Comparison of ENCODE assay signal across 9 mouse cellular contexts in the genomic region with DNA sequence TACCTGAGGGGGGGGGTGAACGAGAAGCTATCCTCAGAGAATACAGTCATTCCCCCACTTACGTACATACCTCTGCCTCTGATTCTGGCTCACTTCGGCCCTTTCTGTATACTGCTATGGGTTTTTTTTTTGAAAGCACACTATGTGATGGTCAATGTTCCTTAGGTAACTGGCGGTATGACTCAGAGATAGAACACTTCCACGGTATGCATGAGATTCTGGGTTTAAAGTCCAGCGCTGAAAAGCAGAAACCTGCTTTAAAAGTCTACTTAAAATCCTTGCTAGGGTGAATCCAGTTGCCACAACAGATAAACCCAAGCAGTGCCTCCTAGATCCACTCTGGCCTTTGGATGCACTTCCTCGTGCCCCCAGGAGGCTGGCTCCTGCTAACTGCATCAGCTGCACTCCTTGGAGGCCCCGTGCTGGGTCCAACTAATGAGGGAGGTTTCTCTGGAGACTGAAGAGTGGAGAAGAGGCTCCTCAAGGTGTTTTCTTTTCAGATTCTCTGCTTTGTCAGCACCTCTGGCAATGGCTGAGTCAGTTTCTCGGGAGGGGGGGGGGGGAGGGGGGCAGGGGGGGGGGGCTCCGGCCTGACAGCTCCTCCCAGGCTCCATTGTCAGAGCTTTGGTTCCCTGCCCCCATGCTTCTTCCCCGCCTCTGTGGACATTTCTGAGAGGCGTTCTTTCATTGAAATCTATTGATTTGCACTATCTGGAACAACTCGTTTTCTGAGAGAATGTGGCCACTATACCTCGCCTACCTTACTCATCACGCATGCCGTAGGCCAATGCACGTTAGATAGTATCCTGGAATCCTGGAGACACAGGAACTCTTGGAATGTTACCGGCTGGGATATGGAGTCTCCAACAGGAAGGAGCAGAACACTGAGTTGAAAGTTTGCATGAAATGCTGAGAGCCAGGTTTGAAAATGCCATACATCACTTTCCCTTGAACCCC. TPM values are rescaled to one million over a fixed set of nuclear protein-coding genes. Genes with fewer than 3 reads are reported as not detected.
DNase-seq lines count a peak whose midpoint lies in the region; ATAC-seq and TF ChIP-seq lines count a peak whose summit lies in the region.
"Had no signal": no experiment of that assay in that cellular context is flagged by ENCODE, and none has a peak within 500 bp of the region (broad histone marks: within the 10 kb centered on the region; RNA-seq: fewer than 3 reads in every experiment).

No protein-coding gene starts in this region.

- H3K4me2 ChIP-seq in kidney, postnatal 0 days (ENCODE audit: low read length) = peak overlapping the region; percentile 23; the same call in 1 of the 2 replicates
- peak overlapping the region; percentile 21; the same call in 1 of the 2 replicates for H3K4me2 ChIP-seq in hindbrain, embryonic 11.5 days (replicated peaks; ENCODE audit: low read depth, low read length)
- H3K4me2 ChIP-seq: liver, embryonic 13.5 days had no signal

- ATAC-seq in kidney, postnatal 0 days (replicated peaks; ENCODE audit: low FRiP score, low read depth) = no peak; the same call in 1 of the 2 replicates
- peak; percentile 17; the same call in 1 of the 2 replicates for ATAC-seq in hindbrain, embryonic 11.5 days (ENCODE audit: low FRiP score)

- H3K27ac ChIP-seq in kidney, postnatal 0 days = no peak overlapping the region
- no peak overlapping the region for H3K27ac ChIP-seq in hindbrain, embryonic 11.5 days (ENCODE audit: low read depth, low read length)
- H3K27ac ChIP-seq in gastrocnemius, adult 2 months = no peak overlapping the region
- H3K27ac ChIP-seq: liver, embryonic 13.5 days had no signal

- DNase-seq in kidney, postnatal 0 days (ENCODE audit: low spot score) = no peak
- no peak for DNase-seq in kidney, adult 18-20 months
- peak; percentile 32 for DNase-seq in embryo, embryonic 10 days (ENCODE audit: low spot score)
- peak; percentile 23 for DNase-seq in hindbrain, embryonic 11.5 days (ENCODE audit: low spot score)
- peak; percentile 20 for DNase-seq in neural tube, embryonic 10.5 days (ENCODE audit: extremely low spot score, low spot score)
- DNase-seq in natural killer cell, adult 2 months (ENCODE audit: low spot score in 2 of 2) = no peak
- no peak for DNase-seq in gastrocnemius, adult 2 months
- DNase-seq in lung, postnatal 4 days = no peak
- DNase-seq: liver, embryonic 13.5 days had no signal

- no peak overlapping the region for H3K4me3 ChIP-seq in kidney, postnatal 0 days (replicated peaks; ENCODE audit: low read depth, low read length)
- H3K4me3 ChIP-seq in hindbrain, embryonic 11.5 days (ENCODE audit: low read depth, low read length) = no peak overlapping the region
- no peak overlapping the region for H3K4me3 ChIP-seq in gastrocnemius, adult 2 months
- H3K4me3 ChIP-seq: liver, embryonic 13.5 days had no signal

- intact Hi-C loops in gastrocnemius, adult 2 months (cut with DNase I) = no loop called here

- no peaks in the 10 kb centered on the region for H3K9me3 ChIP-seq in kidney, postnatal 0 days (replicated peaks; ENCODE audit: low read length)
- H3K9me3 ChIP-seq in hindbrain, embryonic 11.5 days (ENCODE audit: control insufficient read depth, low read length) = no peaks in the 10 kb centered on the region
- H3K9me3 ChIP-seq: liver, embryonic 13.5 days had no signal

- no peaks in the 10 kb centered on the region for H3K4me1 ChIP-seq in kidney, postnatal 0 days (replicated peaks; ENCODE audit: insufficient read depth, low read length)
- no peaks in the 10 kb centered on the region for H3K4me1 ChIP-seq in hindbrain, embryonic 11.5 days (replicated peaks; ENCODE audit: control insufficient read depth, insufficient read depth, low read length)

- no peak for TF ChIP-seq CTCF in kidney, postnatal 0 days (IDR thresholded peaks at IDR 0.05; ENCODE audit: low read depth)
- TF ChIP-seq CTCF in gastrocnemius, adult 2 months (IDR thresholded peaks at IDR 0.05) = no peak

- no peaks in the 10 kb centered on the region for H3K27me3 ChIP-seq in kidney, postnatal 0 days (ENCODE audit: insufficient read depth, low read length)
- H3K27me3 ChIP-seq in hindbrain, embryonic 11.5 days (ENCODE audit: control insufficient read depth, insufficient read depth, low read length) = no peaks in the 10 kb centered on the region
- H3K27me3 ChIP-seq: liver, embryonic 13.5 days had no signal

- WGBS in kidney, postnatal 0 days = 38% methylated on average over 17 of the region's 18 CpGs
- WGBS in hindbrain, embryonic 11.5 days = 25% methylated on average over 16 of the region's 18 CpGs

- no peak overlapping the region for H3K9ac ChIP-seq in kidney, postnatal 0 days (ENCODE audit: low read depth, low read length)
- no peak overlapping the region for H3K9ac ChIP-seq in hindbrain, embryonic 11.5 days (ENCODE audit: low read depth, low read length)
- H3K9ac ChIP-seq: liver, embryonic 13.5 days had no signal

- H3K36me3 ChIP-seq in kidney, postnatal 0 days (ENCODE audit: insufficient read depth, low read length) = no peaks in the 10 kb centered on the region
- H3K36me3 ChIP-seq in hindbrain, embryonic 11.5 days (ENCODE audit: control insufficient read depth, insufficient read depth, low read length) = no peaks in the 10 kb centered on the region
- H3K36me3 ChIP-seq: liver, embryonic 13.5 days had no signal

RNA-seq across cellular contexts. Expression of gene Mycbp2, which starts 8.1 kb away (rescaled TPM):
- polyA plus RNA-seq in kidney, postnatal 0 days (2015; fragmentation: Nextera tagmentation; extraction: Ambion mirVana) = 18.8 and 19.2 TPM in 2 replicates
- polyA plus RNA-seq in hindbrain, embryonic 11.5 days (2014; fragmentation: Nextera tagmentation; extraction: Ambion mirVana) = 33.3 and 38.1 TPM in 2 replicates
- total RNA-seq in gastrocnemius, adult 2 months (2021) = 10 to 100 TPM; 24.4 to 25.6 TPM

Comparison
In these comparisons a context has a peak if more than half of its experiments do, and no peak if none do; other contexts are left out.
1. DNase-seq: peak in embryo, embryonic 10 days (single experiment), hindbrain, embryonic 11.5 days (single experiment) and neural tube, embryonic 10.5 days (single experiment); none in kidney, postnatal 0 days (single experiment), kidney, adult 18-20 months (single experiment), natural killer cell, adult 2 months (0 of 2), gastrocnemius, adult 2 months (single experiment) and lung, postnatal 4 days (0 of 2).